Mouse (Mus musculus) ovary, adult 18-20 months (tissue): Measurements from ENCODE around the gene Pi4kb.

Experiments used
- DNase-seq: peaks from one replicate; pipeline ENCODE4 v3.0.0; 2022; ENCODE audit warnings: low spot score, mixed read lengths

Pi4kb gene

GRCm38 (mm10) chr3:94953764-94954616, 20.5 kb upstream of the Pi4kb start, which contains the start of gene Rfx5:
Gene Rfx5, plus strand, starts transcription at chr3:94954075.
- DNase-seq = peak; percentile 93

GRCm38 (mm10) chr3:94958295-94958694, 16.2 kb upstream of the Pi4kb start:
- no peak for DNase-seq

DNA sequence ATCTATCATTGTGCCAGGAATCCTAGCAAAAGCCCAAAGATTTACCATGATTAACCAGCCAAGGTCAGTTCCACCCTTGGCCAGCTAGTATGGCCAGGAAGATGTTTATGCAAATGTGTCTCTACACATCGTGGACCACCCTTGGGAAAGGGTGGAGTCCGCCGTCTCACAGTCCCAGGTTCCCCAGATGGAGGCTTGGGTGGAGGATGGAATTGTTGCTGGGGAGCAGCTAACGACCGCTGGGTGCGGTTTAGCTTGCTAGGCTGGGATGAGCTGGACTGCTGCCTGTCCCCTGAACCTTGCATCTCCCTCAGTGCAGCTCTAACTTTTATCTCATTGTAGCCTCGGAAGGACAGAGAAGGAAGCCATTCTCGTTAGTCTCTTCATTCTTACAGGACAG, 14.7 kb upstream of the Pi4kb start:
- DNase-seq = no peak

- no peak for DNase-seq
Observed at GRCm38 (mm10) chr3:94960322-94960721, 14.2 kb upstream of the Pi4kb start.

- DNase-seq = no peak
Observed at GRCm38 (mm10) chr3:94964989-94965388, 9.5 kb upstream of the Pi4kb start.

- no peak for DNase-seq
Observed at GRCm38 (mm10) chr3:94965878-94966277, 8.7 kb upstream of the Pi4kb start.

DNA sequence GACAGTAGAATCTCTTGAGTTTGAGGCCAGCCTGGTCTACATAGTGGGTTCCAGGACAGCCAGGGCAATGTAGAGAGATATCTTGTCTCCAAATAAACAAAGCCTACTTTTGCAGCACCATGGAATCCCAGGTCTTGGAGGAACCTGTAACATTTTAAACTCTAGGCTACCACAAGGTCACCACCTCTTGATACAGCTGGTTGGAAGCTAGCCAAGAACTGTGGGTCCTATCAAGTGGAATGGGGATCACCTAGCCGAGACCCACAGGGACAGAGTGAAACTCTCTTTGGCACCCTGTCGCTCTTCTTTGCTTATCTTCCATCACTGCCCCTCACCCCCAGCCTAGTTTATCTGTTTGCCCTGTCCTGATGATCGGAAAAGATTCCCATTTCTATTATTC, 2.0 kb upstream of the Pi4kb start:
- no peak for DNase-seq

DNA sequence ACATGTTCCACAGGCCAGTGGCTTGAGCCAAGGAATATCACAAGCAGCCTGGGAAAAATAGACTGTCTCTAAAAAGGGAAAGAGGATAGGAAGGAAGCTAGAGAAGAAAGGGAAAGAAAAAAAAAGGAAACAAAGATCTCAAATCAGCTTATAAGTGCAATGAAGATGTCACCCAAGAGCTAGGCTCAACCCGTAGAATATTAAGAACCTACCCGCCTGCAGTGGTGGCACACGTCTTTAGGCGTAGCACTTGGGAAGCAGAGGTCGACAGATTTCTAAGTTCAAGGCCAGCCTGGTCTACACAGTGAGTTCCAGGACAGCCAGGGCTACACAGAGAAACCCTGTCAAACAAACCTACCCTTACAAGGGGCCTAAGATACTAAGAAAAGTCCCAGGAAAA, 911 bp upstream of the Pi4kb start:
- no peak for DNase-seq

DNA sequence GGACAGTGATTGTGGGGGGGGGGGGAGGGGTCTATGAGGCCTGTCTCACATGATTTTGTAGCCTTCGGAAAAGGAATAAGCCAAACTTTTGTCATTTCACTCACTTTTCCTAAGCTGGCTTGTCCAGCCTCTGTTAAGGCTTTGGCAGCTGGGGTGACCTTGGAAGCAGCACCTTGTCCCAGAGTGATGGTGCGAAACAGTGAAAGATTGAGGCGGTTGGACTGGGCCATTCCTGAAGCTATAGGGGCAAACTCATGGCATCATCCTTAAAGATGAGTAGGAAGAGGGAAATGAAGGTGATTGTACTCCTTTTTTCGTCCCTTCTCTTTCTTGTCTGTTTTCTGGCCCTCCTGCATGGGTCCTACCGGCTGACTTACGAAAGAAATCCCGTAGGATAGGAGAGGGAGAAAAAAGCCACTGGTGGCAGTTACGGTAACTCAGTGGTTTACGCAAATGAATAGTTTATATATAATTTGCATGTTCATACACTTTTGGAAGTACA, 454 bp upstream of the Pi4kb start:
- no peak for DNase-seq

DNA sequence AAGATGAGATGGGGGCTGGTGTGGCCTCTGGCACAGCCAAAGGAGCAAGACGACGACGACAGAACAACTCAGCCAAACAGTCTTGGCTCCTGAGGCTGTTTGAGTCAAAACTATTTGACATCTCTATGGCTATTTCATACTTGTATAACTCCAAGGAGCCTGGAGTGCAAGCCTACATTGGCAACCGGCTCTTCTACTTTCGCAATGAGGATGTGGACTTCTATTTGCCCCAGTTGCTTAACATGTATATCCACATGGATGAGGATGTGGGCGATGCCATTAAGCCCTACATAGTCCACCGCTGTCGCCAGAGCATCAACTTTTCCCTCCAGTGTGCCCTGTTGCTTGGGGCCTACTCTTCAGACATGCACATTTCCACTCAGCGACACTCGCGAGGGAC, 9.8 kb downstream of the Pi4kb start:
- DNase-seq = no peak

DNA sequence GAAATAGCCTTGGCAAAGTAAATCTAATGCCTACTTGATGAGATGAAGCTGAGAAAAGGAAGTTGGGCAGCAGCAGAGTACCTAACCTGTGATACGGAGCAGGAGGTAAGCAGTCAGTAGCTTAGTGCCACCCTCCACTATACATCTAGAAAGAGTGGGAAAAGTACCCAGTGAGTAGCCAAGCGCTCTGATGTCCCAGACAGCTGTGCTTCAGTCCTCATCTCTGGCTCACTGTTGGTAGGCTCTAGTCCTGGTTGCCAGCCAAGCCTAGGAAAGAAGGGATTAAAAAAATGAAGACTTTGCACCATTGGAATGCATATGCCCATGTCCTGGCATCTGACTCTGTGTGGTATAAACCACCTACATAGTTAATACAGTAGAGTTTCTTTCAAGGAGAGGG, 11.0 kb downstream of the Pi4kb start:
- DNase-seq = no peak

- peak; percentile 62 for DNase-seq
Observed at GRCm38 (mm10) chr3:94987578-94987977, 13.0 kb downstream of the Pi4kb start.

GRCm38 (mm10) chr3:94989159-94989761, 14.7 kb downstream of the Pi4kb start:
- DNase-seq = no peak

- no peak for DNase-seq
Observed at GRCm38 (mm10) chr3:94996946-94997345, 22.4 kb downstream of the Pi4kb start.

DNA sequence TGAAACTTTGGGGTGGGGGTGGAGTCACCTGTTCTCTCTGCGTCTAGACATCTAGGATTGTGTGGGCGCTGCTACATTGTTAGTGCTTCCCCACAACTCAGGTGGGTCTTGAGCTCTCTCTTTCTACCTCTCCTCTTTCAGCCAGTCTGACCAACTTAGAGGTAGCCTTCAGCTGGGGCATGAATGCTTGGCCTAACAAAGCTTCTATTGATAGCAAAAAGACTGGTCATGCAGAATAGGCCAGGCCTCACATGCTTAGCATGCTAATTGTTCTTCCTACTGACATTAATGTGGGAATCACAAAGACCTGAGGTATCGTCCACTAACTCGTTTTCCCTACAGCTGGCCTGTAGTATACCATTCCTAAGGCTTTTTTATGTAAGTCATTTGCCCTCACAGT, 28.0 kb downstream of the Pi4kb start:
- DNase-seq = no peak

DNA sequence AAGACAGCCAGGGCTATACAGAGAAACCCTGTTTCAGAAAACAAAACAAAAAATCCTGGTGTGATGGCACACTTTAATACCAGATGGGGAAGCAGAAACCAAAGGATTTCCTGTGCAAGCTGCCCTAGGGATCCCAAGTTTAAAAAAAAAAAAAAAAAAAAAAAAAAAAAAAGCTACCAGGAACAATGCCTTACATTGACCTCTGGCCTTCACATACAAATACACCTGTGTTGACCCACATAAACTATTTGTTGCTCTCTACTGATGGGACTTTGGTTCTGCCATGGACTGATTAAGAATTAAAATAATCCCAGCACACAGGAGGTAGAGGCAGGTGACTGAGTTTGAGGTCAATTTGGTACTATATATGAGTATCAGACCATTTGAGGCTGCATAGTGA, 28.7 kb downstream of the Pi4kb start:
- no peak for DNase-seq

GRCm38 (mm10) chr3:95005651-95006050, 31.1 kb downstream of the Pi4kb start:
- no peak for DNase-seq

- no peak for DNase-seq
Observed at GRCm38 (mm10) chr3:95007706-95008105, 33.2 kb downstream of the Pi4kb start.

GRCm38 (mm10) chr3:95010396-95010795, 35.9 kb downstream of the Pi4kb start:
- no peak for DNase-seq

DNA sequence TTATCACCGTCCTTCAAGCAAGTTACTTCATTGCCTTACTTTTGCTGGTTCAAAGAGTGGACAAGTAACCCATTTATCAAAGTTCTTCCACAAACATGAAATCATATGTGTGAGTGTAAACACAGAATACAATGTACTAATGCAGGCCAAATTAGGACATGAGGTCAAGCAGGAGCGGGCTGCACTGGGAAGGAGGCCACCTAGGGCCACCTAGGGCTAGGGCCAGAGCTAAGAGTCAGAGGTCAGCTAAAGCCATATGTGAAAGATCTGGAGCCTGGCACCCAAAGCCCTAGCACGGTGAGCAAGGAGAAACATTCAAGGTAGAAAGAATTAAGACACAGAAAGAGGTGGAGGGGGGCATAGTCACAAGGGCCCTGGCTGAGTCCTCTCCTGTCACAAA, 38.5 kb downstream of the Pi4kb start:
- DNase-seq = no peak

- no peak for DNase-seq
Observed at GRCm38 (mm10) chr3:95013699-95014427, 39.3 kb downstream of the Pi4kb start.

DNA sequence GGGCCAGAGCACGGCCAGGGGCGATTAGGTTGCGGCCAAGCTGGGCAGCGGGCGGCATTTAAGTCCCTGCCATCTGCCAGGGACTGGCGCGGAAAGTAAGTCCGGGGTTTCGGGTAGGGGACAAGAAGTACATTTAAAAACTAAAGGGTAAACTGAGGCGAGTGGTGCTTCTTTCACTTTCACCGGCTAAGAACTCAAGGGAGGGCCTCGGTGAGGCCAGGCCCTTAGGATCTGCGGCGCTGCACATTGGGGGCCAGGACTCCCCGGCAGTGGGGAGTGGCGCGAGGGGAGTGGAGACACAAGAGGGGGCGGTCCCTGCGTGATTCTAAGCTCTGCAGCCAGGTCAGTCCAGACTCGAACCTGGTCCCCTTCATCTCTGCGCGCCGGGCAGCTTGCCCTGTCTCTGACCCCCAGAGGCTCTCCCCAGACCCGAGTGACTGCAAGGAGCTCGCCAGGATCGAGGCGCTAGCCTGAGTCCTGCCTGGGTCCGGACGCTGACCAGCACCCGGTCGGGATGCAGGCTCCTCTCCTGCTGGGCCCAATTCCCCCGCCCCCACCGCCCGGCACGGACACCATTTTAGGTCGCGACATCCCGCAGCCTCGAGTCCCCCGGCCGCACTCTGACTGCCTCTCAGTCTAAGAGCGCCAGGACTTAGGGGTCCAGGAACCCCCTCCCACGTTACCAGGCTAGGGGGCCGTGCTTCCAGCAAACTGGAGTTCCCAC, 40.1 kb downstream of the Pi4kb start:
- DNase-seq = peak; percentile 62
